Mouse (Mus musculus) C2C12 (cell line): ENCODE measurements around the gene Kndc1. TPM values are rescaled to one million over a fixed set of nuclear protein-coding genes. Genes with fewer than 3 reads are reported as not detected.

Experiments
- H3K27me3 ChIP-seq: one replicate; pipeline ENCODE4 v1.6.1; 2011; ENCODE audit not compliant: control insufficient read depth, insufficient read depth, insufficient read length
- H3K36me3 ChIP-seq: one replicate; pipeline ENCODE4 v1.6.1; 2011; ENCODE audit not compliant: control insufficient read depth, insufficient read depth
- H3K4me3 ChIP-seq: one replicate; pipeline ENCODE4 v1.5.1; 2011; ENCODE audit warnings: mild to moderate bottlenecking, control low read depth; ENCODE audit not compliant: poor library complexity, insufficient read depth, severe bottlenecking
- H3K79me2 ChIP-seq: one replicate; pipeline ENCODE4 v1.6.1; 2011; ENCODE audit not compliant: control insufficient read depth, insufficient read depth
- H3K79me3 ChIP-seq: one replicate; pipeline ENCODE4 v1.6.1; 2011; ENCODE audit warnings: low read depth, control low read depth
- H3ac ChIP-seq: one replicate; pipeline ENCODE3; 2011; ENCODE audit warnings: low read depth; ENCODE audit not compliant: control insufficient read depth, insufficient read length
- CEBPB ChIP-seq: IDR thresholded peaks from one replicate; pipeline ENCODE4 v1.6.1; 2011; ENCODE audit warnings: low read depth, mild to moderate bottlenecking, control low read depth, moderate library complexity
- CTCF ChIP-seq: IDR thresholded peaks from one replicate; pipeline ENCODE4 v1.5.1; 2011; ENCODE audit not compliant: control insufficient read depth, insufficient read depth, insufficient read length
- FOSL1 ChIP-seq: IDR thresholded peaks from one replicate; pipeline ENCODE4 v1.8.0; 2011; ENCODE audit warnings: mild to moderate bottlenecking, low read length; ENCODE audit not compliant: poor library complexity, insufficient read depth, severe bottlenecking
- MAX ChIP-seq: IDR thresholded peaks from one replicate; pipeline ENCODE4 v1.6.1; 2011; ENCODE audit warnings: mild to moderate bottlenecking, control low read depth
- MYOD1 ChIP-seq: IDR thresholded peaks from one replicate; pipeline ENCODE4 v1.6.1; 2011; ENCODE audit warnings: low read depth; ENCODE audit not compliant: control insufficient read depth, insufficient read length
- MYOG ChIP-seq: IDR thresholded peaks from one replicate; pipeline ENCODE4 v1.6.1; 2011; ENCODE audit not compliant: control insufficient read depth, insufficient read length; ENCODE audit errors: extremely low read depth
- USF1 ChIP-seq: IDR thresholded peaks from one replicate; pipeline ENCODE4 v1.6.1; 2011; ENCODE audit warnings: low read depth, mild to moderate bottlenecking, control low read depth, moderate library complexity
- polyA plus RNA-seq: library from polyadenylated mRNA; unstranded; fragments of >200 nt; fragmentation: generic; extraction: Trizol; gene quantifications from one replicate; pipeline ENCODE4 v1.2.1, GENCODE M21; 2012; ENCODE audit warnings: missing spikeins

The Kndc1 gene
- polyA plus RNA-seq, 1 experiment, result not detected

GRCm38 (mm10) chr7:139908176-139908575 lies 13.7 kb downstream of the Kndc1 start:
- Histone ChIP-seq H3K27me3 (peaks cover 35% of the 10 kb centered on the region), H3K79me2 (no peaks in the 10 kb centered on the region), H3K4me3 (no peak overlapping the region), H3ac (no peak overlapping the region), H3K36me3 (no peaks in the 10 kb centered on the region), H3K79me3 (no peaks in the 10 kb centered on the region)
- TF ChIP-seq MYOG (no peak), USF1 (no peak), MYOD1 (no peak), FOSL1 (no peak), CEBPB (no peak), MAX (no peak), CTCF (no peak)

- TF ChIP-seq USF1, result no peak
- no peak for TF ChIP-seq FOSL1
- no peak for TF ChIP-seq CEBPB
- TF ChIP-seq CTCF, result no peak
- no peak for TF ChIP-seq MAX
- TF ChIP-seq MYOG, result no peak
- no peak for TF ChIP-seq MYOD1
- no peaks in the 10 kb centered on the region for H3K36me3 ChIP-seq
Measured at GRCm38 (mm10) chr7:139909469-139909868, 15.0 kb downstream of the Kndc1 start.

DNA sequence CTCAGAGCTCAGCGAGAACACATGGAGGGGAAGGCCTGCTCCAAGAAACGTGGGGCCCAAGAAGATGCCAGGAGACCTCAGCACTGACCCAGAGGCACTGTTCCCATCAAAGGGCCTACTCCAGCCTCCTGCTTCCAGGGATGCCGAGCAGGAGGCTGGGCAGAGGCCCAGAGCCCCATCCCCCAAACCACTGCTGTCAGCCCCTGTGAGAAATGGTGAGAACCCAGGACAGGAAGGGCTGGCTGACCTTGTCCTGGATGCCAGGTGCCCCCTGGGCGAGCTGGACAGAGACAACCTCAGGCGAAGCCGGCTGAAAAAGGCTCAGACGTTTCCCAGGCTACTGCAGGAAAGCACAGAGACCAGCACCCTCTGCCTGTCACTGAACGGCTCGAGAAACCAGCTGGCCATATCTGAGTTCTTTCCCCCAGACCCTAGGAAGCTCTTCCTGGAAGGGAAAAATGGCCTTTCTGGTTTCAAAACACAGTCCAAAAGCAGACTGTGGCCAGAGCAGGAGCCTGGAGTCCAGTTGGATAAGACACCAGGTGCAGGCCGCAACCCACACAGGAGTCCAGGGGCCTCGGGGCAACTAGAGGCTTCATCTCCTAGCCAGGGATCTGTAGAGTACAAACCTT lies 15.8 kb downstream of the Kndc1 start:
- no peak overlapping the region for H3ac ChIP-seq
- H3K36me3 ChIP-seq, result no peaks in the 10 kb centered on the region
- H3K27me3 ChIP-seq, result peaks cover 27% of the 10 kb centered on the region
- TF ChIP-seq CEBPB (no peak), MYOD1 (no peak), USF1 (no peak), MAX (no peak), FOSL1 (no peak), CTCF (no peak), MYOG (no peak)
- H3K4me3 ChIP-seq, result no peak overlapping the region
- no peaks in the 10 kb centered on the region for H3K79me2 ChIP-seq
- no peaks in the 10 kb centered on the region for H3K79me3 ChIP-seq

More at GRCm38 (mm10) chr7:139909469-139909868, 15.0 kb downstream of the Kndc1 start:
- no peak overlapping the region for H3K4me3 ChIP-seq
- no peak overlapping the region for H3ac ChIP-seq
- H3K79me2 ChIP-seq, result no peaks in the 10 kb centered on the region
- H3K79me3 ChIP-seq, result no peaks in the 10 kb centered on the region
- H3K27me3 ChIP-seq, result peaks cover 30% of the 10 kb centered on the region

DNA sequence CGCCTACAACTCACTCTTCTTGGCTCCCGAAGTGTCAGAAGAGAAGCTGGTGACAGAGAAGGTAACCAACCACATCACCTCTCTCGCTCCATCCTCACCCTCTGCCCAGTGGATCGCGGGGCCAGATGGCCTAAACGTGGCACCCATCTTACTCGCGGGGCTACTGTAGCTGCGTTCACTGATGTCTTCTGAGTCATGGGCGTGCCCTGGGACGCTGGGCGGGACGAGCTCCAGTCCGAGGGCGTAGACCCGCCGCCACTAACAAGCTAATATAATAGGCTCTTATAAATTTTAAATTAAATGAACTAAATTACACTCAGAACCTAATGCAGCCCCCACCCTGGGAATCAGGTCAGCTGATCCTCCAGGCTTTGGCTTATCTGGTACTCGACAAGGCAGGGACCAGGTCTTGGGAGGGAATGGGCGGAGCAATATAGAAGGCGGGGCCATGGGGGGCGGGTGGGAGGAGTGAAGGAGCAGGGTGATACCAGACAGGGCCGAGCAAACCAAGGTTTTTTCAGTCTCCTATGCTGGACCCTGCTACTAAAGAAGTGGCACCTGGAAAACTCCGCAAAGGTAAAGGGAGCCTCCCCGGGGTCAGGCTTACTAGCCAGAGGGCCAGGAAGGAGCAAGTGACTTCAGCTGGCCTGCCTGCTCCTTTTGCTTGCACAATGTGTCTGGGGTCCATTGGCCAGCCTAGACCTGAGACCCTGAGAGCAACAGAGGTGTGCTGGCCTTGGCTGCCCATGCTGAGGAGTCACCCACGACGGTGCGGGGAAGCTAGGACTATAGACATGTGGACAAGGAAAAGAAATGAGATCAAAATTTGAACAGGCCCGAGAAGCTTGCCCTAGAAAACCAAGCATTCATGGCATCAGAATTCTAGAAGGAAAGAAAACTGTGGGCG lies 19.9 kb downstream of the Kndc1 start:
- H3K4me3 ChIP-seq, result no peak overlapping the region

GRCm38 (mm10) chr7:139915646-139916257 lies 21.3 kb downstream of the Kndc1 start:
- TF ChIP-seq USF1, result no peak
- no peak for TF ChIP-seq CEBPB
- TF ChIP-seq MYOG, result no peak
- no peak for TF ChIP-seq CTCF
- TF ChIP-seq MAX, result no peak
- no peak for TF ChIP-seq FOSL1
- H3K79me2 ChIP-seq, result no peaks in the 10 kb centered on the region
- H3K27me3 ChIP-seq, result peaks cover 33% of the 10 kb centered on the region
- no peaks in the 10 kb centered on the region for H3K36me3 ChIP-seq
- H3ac ChIP-seq, result no peak overlapping the region
- no peak overlapping the region for H3K4me3 ChIP-seq
- no peaks in the 10 kb centered on the region for H3K79me3 ChIP-seq

More for the DNA sequence above, 19.9 kb downstream of the Kndc1 start:
- Histone ChIP-seq H3K79me3 (no peaks in the 10 kb centered on the region), H3K27me3 (peaks cover 22% of the 10 kb centered on the region), H3ac (no peak overlapping the region), H3K36me3 (no peaks in the 10 kb centered on the region), H3K79me2 (no peaks in the 10 kb centered on the region)
- no peak for TF ChIP-seq CTCF
- no peak for TF ChIP-seq MYOG
- no peak for TF ChIP-seq CEBPB
- TF ChIP-seq USF1, result no peak
- TF ChIP-seq MAX, result no peak
- TF ChIP-seq FOSL1, result no peak
- TF ChIP-seq MYOD1, result no peak
